Mouse (Mus musculus) stomach, embryonic 15.5 days (tissue): Measurements from ENCODE around the gene Mpdz. TPM values are rescaled to one million over a fixed set of nuclear protein-coding genes. Genes with fewer than 3 reads are reported as not detected.

Experiments
- ATAC-seq: fragments of 200-750 bp; cut with Nextera tagmentation; 2 replicates; pipeline ENCODE4 v1.8.0; 2017; ENCODE audit warnings: low read depth, moderate number of reproducible peaks, moderate TSS enrichment; ENCODE audit not compliant: insufficient read depth, low FRiP score
- H3K27ac ChIP-seq: fragments of 300-500 bp; sonication (generic); 2 replicates; pipeline ENCODE4 v1.5.1; 2015; ENCODE audit warnings: mild to moderate bottlenecking, inconsistent platforms
- H3K27me3 ChIP-seq: fragments of 300-500 bp; sonication (generic); replicated peaks from 2 replicates; pipeline ENCODE4 v1.6.1; 2015; ENCODE audit warnings: inconsistent platforms
- H3K36me3 ChIP-seq: fragments of 300-500 bp; sonication (generic); 2 replicates; pipeline ENCODE4 v1.6.1; 2015; ENCODE audit warnings: inconsistent platforms
- H3K4me1 ChIP-seq: fragments of 300-500 bp; sonication (generic); 2 replicates; pipeline ENCODE4 v1.6.1; 2015; ENCODE audit warnings: inconsistent platforms
- H3K4me2 ChIP-seq: fragments of 300-500 bp; sonication (generic); 2 replicates; pipeline ENCODE4 v1.6.1; 2015; ENCODE audit warnings: mild to moderate bottlenecking, inconsistent platforms
- H3K4me3 ChIP-seq: fragments of 300-500 bp; sonication (generic); replicated peaks from 2 replicates; pipeline ENCODE4 v1.5.1; 2015; ENCODE audit warnings: inconsistent platforms
- H3K9ac ChIP-seq: fragments of 300-500 bp; sonication (generic); 2 replicates; pipeline ENCODE4 v1.6.1; 2015; ENCODE audit warnings: inconsistent platforms
- H3K9me3 ChIP-seq: fragments of 300-500 bp; sonication (generic); 2 replicates; pipeline ENCODE4 v1.6.1; 2016; ENCODE audit warnings: inconsistent platforms
- WGBS: fragments of 180-500 bp; shearing (Covaris S2); methylation state at CpG from one replicate; pipeline ENCODE4 v1.1.7; 2015; 5-methylcytosine and 5-hydroxymethylcytosine counted together
- polyA plus RNA-seq: library from polyadenylated mRNA; unstranded; fragments of >200 nt; fragmentation: Nextera tagmentation; extraction: Ambion mirVana; gene quantifications from 2 replicates; pipeline ENCODE4 v1.2.1, GENCODE M21; 2015

Mpdz gene
- polyA plus RNA-seq, 1 experiment from 2014 or later, result 21.0 TPM

- no peaks in the 10 kb centered on the region for H3K27me3 ChIP-seq
- WGBS, result 69% methylated on average over 12 of the region's 12 CpGs
- ATAC-seq, result no peak; the same call in 1 of the 2 replicates
- no peak overlapping the region for H3K27ac ChIP-seq
- H3K9ac ChIP-seq, result no peak overlapping the region
- no peak overlapping the region for H3K4me2 ChIP-seq
- no peak overlapping the region for H3K4me3 ChIP-seq
- H3K9me3 ChIP-seq, result no peaks in the 10 kb centered on the region
- H3K36me3 ChIP-seq, result peaks cover 6% of the 10 kb centered on the region; the same call in 1 of the 2 replicates
- no peaks in the 10 kb centered on the region for H3K4me1 ChIP-seq
Measured at GRCm38 (mm10) chr4:81309473-81310167, 133.0 kb downstream of the Mpdz start.

GRCm38 (mm10) chr4:81307596-81308265 lies 134.9 kb downstream of the Mpdz start:
- no peak for ATAC-seq
- Histone ChIP-seq H3K27ac (no peak overlapping the region), H3K9ac (no peak overlapping the region), H3K27me3 (no peaks in the 10 kb centered on the region), H3K4me3 (no peak overlapping the region), H3K36me3 (peaks cover 6% of the 10 kb centered on the region; the same call in 1 of the 2 replicates), H3K9me3 (no peaks in the 10 kb centered on the region), H3K4me2 (no peak overlapping the region), H3K4me1 (no peaks in the 10 kb centered on the region)
- WGBS, result 72% methylated on average over 10 of the region's 10 CpGs

GRCm38 (mm10) chr4:81302056-81302455 lies 140.6 kb downstream of the Mpdz start:
- Histone ChIP-seq H3K27me3 (no peaks in the 10 kb centered on the region), H3K27ac (no peak overlapping the region), H3K36me3 (0 out of 2 replicates have a peak, but pooled peaks cover 3% of the 10 kb centered on the region), H3K4me2 (no peak overlapping the region), H3K9me3 (no peaks in the 10 kb centered on the region), H3K4me1 (no peaks in the 10 kb centered on the region), H3K4me3 (no peak overlapping the region), H3K9ac (no peak overlapping the region)
- 84% methylated on average over 3 of the region's 3 CpGs for WGBS
- no peak for ATAC-seq

- Histone ChIP-seq H3K27me3 (no peaks in the 10 kb centered on the region), H3K4me2 (no peak overlapping the region), H3K9me3 (no peaks in the 10 kb centered on the region), H3K4me3 (no peak overlapping the region), H3K4me1 (no peaks in the 10 kb centered on the region), H3K36me3 (0 out of 2 replicates have a peak, but pooled peaks cover 3% of the 10 kb centered on the region), H3K9ac (no peak overlapping the region), H3K27ac (no peak overlapping the region)
- 65% methylated on average over 4 of the region's 4 CpGs for WGBS
- ATAC-seq, result no peak
Measured at GRCm38 (mm10) chr4:81298384-81298783, 144.2 kb downstream of the Mpdz start.

- no peak overlapping the region for H3K4me3 ChIP-seq
- H3K4me2 ChIP-seq, result no peak overlapping the region
- peaks cover 3% of the 10 kb centered on the region; the same call in 1 of the 2 replicates for H3K36me3 ChIP-seq
- H3K4me1 ChIP-seq, result no peaks in the 10 kb centered on the region
- H3K27ac ChIP-seq, result no peak overlapping the region
- H3K9ac ChIP-seq, result no peak overlapping the region
- ATAC-seq, result no peak
- H3K27me3 ChIP-seq, result no peaks in the 10 kb centered on the region
- no peaks in the 10 kb centered on the region for H3K9me3 ChIP-seq
Measured at GRCm38 (mm10) chr4:81293309-81293708, 149.3 kb downstream of the Mpdz start.

GRCm38 (mm10) chr4:81285564-81285963 lies 157.1 kb downstream of the Mpdz start:
- 92% methylated on average over 4 of the region's 4 CpGs for WGBS
- Histone ChIP-seq H3K4me1 (no peaks in the 10 kb centered on the region), H3K27me3 (no peaks in the 10 kb centered on the region), H3K4me2 (no peak overlapping the region), H3K9ac (no peak overlapping the region), H3K27ac (no peak overlapping the region), H3K36me3 (peaks cover 3% of the 10 kb centered on the region; the same call in 1 of the 2 replicates), H3K4me3 (no peak overlapping the region), H3K9me3 (no peaks in the 10 kb centered on the region)
- no peak for ATAC-seq

- 93% methylated on average over 3 of the region's 3 CpGs for WGBS
- H3K27ac ChIP-seq, result no peak overlapping the region
- H3K36me3 ChIP-seq, result peaks cover 3% of the 10 kb centered on the region; the same call in 1 of the 2 replicates
- ATAC-seq, result no peak
- no peaks in the 10 kb centered on the region for H3K27me3 ChIP-seq
- no peak overlapping the region for H3K9ac ChIP-seq
- H3K4me3 ChIP-seq, result no peak overlapping the region
- no peaks in the 10 kb centered on the region for H3K4me1 ChIP-seq
- H3K4me2 ChIP-seq, result no peak overlapping the region
- H3K9me3 ChIP-seq, result no peaks in the 10 kb centered on the region
Measured at GRCm38 (mm10) chr4:81283611-81284010, 159.0 kb downstream of the Mpdz start.

GRCm38 (mm10) chr4:81283081-81283480 lies 159.5 kb downstream of the Mpdz start:
- H3K27me3 ChIP-seq, result no peaks in the 10 kb centered on the region
- H3K4me2 ChIP-seq, result no peak overlapping the region
- no peak overlapping the region for H3K4me3 ChIP-seq
- no peak for ATAC-seq
- H3K9ac ChIP-seq, result no peak overlapping the region
- 93% methylated on average over 6 of the region's 6 CpGs for WGBS
- H3K9me3 ChIP-seq, result no peaks in the 10 kb centered on the region
- H3K36me3 ChIP-seq, result peaks cover 3% of the 10 kb centered on the region; the same call in 1 of the 2 replicates
- no peaks in the 10 kb centered on the region for H3K4me1 ChIP-seq
- no peak overlapping the region for H3K27ac ChIP-seq

- no peak for ATAC-seq
- Histone ChIP-seq H3K9me3 (no peaks in the 10 kb centered on the region), H3K27ac (no peak overlapping the region), H3K27me3 (no peaks in the 10 kb centered on the region), H3K4me3 (no peak overlapping the region), H3K4me1 (no peaks in the 10 kb centered on the region), H3K9ac (no peak overlapping the region), H3K36me3 (peaks cover 3% of the 10 kb centered on the region; the same call in 1 of the 2 replicates), H3K4me2 (no peak overlapping the region)
- WGBS, result 66% methylated on average over 4 of the region's 4 CpGs
Measured at GRCm38 (mm10) chr4:81280098-81280497, 162.5 kb downstream of the Mpdz start.

GRCm38 (mm10) chr4:81279451-81279850 lies 163.2 kb downstream of the Mpdz start:
- no peak overlapping the region for H3K4me2 ChIP-seq
- no peak for ATAC-seq
- H3K36me3 ChIP-seq, result peaks cover 3% of the 10 kb centered on the region; the same call in 1 of the 2 replicates
- no peak overlapping the region for H3K27ac ChIP-seq
- H3K27me3 ChIP-seq, result no peaks in the 10 kb centered on the region
- 85% methylated on average over 5 of the region's 5 CpGs for WGBS
- H3K4me1 ChIP-seq, result no peaks in the 10 kb centered on the region
- H3K4me3 ChIP-seq, result no peak overlapping the region
- H3K9ac ChIP-seq, result no peak overlapping the region
- H3K9me3 ChIP-seq, result no peaks in the 10 kb centered on the region

- Histone ChIP-seq H3K27ac (no peak overlapping the region), H3K4me2 (no peak overlapping the region), H3K36me3 (peaks cover 3% of the 10 kb centered on the region; the same call in 1 of the 2 replicates), H3K9me3 (no peaks in the 10 kb centered on the region), H3K4me3 (no peak overlapping the region), H3K27me3 (no peaks in the 10 kb centered on the region), H3K4me1 (no peaks in the 10 kb centered on the region), H3K9ac (no peak overlapping the region)
- ATAC-seq, result no peak
- 44% methylated on average over 6 of the region's 6 CpGs for WGBS
Measured at GRCm38 (mm10) chr4:81275957-81276715, 166.5 kb downstream of the Mpdz start.

- Histone ChIP-seq H3K4me3 (no peak overlapping the region), H3K27ac (no peak overlapping the region), H3K36me3 (no peaks in the 10 kb centered on the region), H3K27me3 (no peaks in the 10 kb centered on the region), H3K9me3 (no peaks in the 10 kb centered on the region), H3K4me2 (no peak overlapping the region), H3K4me1 (no peaks in the 10 kb centered on the region), H3K9ac (no peak overlapping the region)
- ATAC-seq, result no peak
- WGBS, result 90% methylated on average over 2 of the region's 2 CpGs
Measured at GRCm38 (mm10) chr4:81273067-81273466, 169.5 kb downstream of the Mpdz start.
